Mouse (Mus musculus) spleen, adult 18-20 months (tissue): Measurements from ENCODE around the gene Ece2.
A peak's percentile ranks its signal among the peaks of the same experiment; 100 is the strongest.

Experiments used
- DNase-seq, 2 experiments: peaks; one replicate each; pipeline ENCODE4 v3.0.0; 2022; ENCODE audit warnings: mixed read lengths in 2 of 2

Ece2 gene

DNA sequence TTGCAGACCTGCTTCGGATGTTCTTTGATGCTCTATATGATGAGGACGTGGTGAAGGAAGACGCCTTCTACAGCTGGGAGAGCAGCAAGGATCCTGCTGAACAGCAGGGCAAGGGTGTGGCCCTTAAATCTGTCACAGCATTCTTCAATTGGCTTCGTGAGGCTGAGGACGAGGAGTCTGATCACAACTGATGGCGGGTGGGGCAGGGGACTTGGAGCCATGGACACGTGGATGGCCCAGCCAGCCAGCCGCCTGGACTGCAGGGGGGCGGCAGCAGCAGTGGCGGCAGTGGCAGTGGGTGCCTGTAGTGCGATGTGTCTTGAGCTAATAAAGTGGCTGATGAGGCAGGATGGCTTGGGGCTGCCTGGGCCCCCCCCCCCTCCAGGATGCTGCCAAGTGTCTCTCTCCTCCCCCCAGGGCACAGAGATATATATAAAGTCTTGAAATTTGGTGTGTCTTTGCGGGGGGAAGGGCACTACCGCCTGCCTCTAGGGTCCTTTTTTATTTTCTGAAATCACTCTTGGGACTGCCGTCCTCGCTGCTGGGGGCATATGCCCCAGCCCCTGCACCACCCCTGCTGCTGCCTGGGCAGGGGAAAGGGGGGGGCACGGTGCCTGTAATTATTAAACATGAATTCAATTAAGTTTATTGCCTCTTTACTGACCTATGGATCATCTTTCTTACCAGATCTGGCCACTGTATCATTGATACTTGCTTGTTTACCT, 62.8 kb downstream of the Ece2 start:
- no peak for DNase-seq

DNA sequence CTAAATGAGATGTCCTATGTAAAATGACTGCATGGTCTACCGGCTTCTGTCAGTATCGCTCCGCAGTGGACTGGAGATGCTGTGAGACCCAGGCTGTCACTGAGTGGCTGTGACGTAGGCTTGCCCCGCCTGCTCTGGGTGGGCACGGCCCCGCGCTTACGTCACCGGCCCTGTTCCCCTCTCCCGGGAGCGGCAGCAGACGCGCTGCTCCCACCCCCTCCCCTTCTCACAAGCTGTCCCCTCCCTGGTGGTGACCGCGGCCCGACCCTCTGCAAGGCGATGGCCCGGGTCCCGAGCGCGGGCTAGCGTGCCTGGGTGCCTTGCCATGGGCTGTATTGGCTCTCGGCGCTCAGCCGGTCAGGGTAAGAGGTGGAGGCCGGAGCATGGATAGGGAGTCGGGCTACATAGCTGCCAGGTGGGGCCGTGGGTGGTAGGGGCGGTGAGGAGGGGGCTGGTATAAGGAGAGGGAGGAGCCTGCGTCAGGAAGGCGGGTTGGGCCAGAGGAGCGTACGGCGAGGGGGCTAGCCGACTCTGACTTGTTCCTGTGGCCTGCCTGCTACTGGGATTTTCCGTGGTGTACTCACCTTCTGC, 63.6 kb downstream of the Ece2 start, which contains the start of gene Fam131a:
TSS of gene Fam131a (plus strand) at position 131 of the 591 bp plus-strand sequence.
- peak; percentile 67 to 78 for DNase-seq

DNA sequence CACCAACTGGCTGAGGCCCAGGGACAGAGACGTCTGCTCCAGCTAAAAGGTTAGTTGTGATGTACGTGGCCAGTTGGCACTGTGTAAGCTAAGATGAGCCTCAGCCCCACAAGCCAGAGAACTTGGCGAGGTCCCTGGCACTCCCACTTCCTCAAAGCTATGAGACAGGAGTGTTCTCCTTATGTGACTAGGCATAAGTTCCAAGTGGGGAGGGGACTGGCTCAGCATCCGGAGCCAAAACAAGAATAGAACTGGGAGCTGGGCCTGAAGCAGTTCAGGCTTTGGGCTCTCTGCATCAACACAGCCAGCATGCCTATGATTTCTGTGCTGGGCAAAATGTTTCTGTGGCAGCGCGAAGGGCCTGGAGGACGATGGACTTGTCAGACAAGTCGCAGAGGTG, 65.2 kb downstream of the Ece2 start:
- DNase-seq = no peak

DNA sequence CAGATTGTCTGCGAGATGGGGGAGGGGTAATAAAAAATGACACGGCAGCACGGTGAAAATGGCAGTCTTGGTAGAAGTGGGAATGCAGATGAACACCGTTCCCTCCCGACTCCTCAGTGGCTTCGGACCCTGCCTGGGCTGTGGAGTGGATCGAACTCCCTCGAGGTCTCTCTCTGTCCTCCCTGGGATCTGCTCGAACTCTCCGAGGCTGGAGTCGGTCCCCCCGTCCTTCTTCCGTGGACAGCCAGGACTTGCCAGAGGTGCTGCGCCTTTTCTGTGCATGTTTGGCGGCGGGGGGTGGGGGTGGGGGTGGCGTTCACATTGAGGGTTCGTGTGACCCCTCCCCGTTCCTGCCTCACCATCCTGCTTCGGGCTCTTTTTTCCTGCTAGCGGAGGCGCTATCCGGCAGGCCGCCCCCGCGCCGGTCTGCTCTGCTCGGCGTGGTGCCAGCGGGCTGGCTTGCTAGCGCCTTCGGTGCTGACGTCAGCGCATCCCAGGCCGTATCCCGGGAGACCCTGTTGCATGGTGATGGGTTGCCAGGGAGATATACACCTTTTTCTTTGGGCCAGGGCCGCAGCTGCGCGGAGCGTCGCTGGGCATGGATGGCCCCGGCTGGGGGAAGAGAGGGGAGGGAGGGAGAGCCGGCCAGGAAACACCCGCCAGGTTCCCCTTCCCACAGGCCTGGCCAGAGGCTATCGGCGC, 66.1 kb downstream of the Ece2 start:
- DNase-seq = peak in 1 of 2 experiments; percentile 24
